Mouse (Mus musculus): ENCODE results near the gene Olfr461.

GRCm38 (mm10) chr6:40493229-40493628, 61.6 kb downstream of the Olfr461 start, which contains the start of gene Tas2r108:
- TF ChIP-seq POLR2A (IDR thresholded peaks at IDR 0.05; ENCODE audit: control insufficient read depth, low read depth, low read length) (no peak), CTCF (IDR thresholded peaks at IDR 0.05; ENCODE audit: control insufficient read depth, insufficient read depth, insufficient replicate concordance, low read depth, low read length) (no peak)
